Comparison of ENCODE assay signal across 26 mouse cellular contexts in the genomic region with DNA sequence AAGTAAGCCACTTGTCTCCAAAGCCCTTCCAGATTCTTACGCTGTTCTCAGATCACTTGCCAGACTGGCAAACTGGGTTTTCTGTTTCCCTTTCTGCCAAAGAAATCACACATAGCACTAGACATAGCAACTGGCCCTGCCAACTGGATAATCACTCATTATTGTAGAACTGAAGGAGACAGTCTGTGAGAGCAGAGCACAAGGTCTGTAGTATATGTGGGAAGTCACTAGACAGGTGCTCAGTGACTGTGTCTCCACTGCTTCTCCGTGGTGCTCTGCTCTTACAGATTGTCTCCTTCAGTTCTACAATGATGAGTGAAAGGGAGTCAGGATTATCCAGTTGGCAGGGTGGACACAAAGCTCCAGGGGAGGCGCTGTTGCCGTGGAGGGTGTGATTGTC. TPM values are rescaled to one million over a fixed set of nuclear protein-coding genes. Genes with fewer than 3 reads are reported as not detected.
DNase-seq lines count a peak whose midpoint lies in the region; ATAC-seq and TF ChIP-seq lines count a peak whose summit lies in the region.
"Had no signal": no experiment of that assay in that cellular context is flagged by ENCODE, and none has a peak within 500 bp of the region (broad histone marks: within the 10 kb centered on the region; RNA-seq: fewer than 3 reads in every experiment).

No protein-coding gene starts in this region.

- H3K9ac ChIP-seq in forebrain, postnatal 0 days = no peak overlapping the region
- no peak overlapping the region for H3K9ac ChIP-seq in forebrain, embryonic 14.5 days (ENCODE audit: low read length)
- H3K9ac ChIP-seq in kidney, embryonic 15.5 days = no peak overlapping the region

- peak; percentile 71 for ATAC-seq in forebrain, postnatal 0 days
- ATAC-seq in forebrain, embryonic 14.5 days = no peak
- no peak for ATAC-seq in kidney, embryonic 15.5 days (replicated peaks; ENCODE audit: low FRiP score)
- ATAC-seq: activated CD4-positive, CD25-positive, alpha-beta regulatory T cell, adult 4 months; CD4-positive, CD25-positive, alpha-beta regulatory T cell, adult 4 months; Patski had no signal

- DNase-seq in forebrain, postnatal 0 days = peak; percentile 44
- DNase-seq in forebrain, embryonic 14.5 days (ENCODE audit: low spot score) = no peak
- peak; percentile 76 for DNase-seq in heart, adult 11 months
- no peak for DNase-seq in heart, adult 8-10 months (ENCODE audit: low spot score)
- DNase-seq in layer of hippocampus, adult 2 months (ENCODE audit: low spot score in 2 of 2) = no peak
- no peak for DNase-seq in layer of hippocampus, postnatal 36 days
- DNase-seq in brain, embryonic 14.5 days (ENCODE audit: low read depth) = peak; percentile 19
- DNase-seq: adrenal gland, adult 2 months; adrenal gland, adult 8-10 months; adrenal gland, postnatal 10 days; adrenal gland, postnatal 14 days; adrenal gland, postnatal 25 days; adrenal gland, postnatal 36 days; B cell, adult 2 months; cerebellum, adult 11 months; cerebellum, adult 11-12 months; cerebellum, adult 18-20 months had no signal

- H3K27me3 ChIP-seq in forebrain, postnatal 0 days (ENCODE audit: insufficient read depth, low read length) = no peaks in the 10 kb centered on the region
- no peaks in the 10 kb centered on the region for H3K27me3 ChIP-seq in forebrain, embryonic 14.5 days (replicated peaks; ENCODE audit: control insufficient read depth, insufficient read depth, low read length)
- H3K27me3 ChIP-seq in kidney, embryonic 15.5 days = no peaks in the 10 kb centered on the region
- H3K27me3 ChIP-seq: CH12.LX had no signal

- no peak overlapping the region for H3K4me3 ChIP-seq in forebrain, postnatal 0 days (ENCODE audit: low read depth, low read length)
- H3K4me3 ChIP-seq in forebrain, embryonic 14.5 days (ENCODE audit: low read depth, low read length) = no peak overlapping the region
- H3K4me3 ChIP-seq in layer of hippocampus, adult 2 months = no peak overlapping the region
- H3K4me3 ChIP-seq in kidney, embryonic 15.5 days (replicated peaks) = no peak overlapping the region

- no peaks in the 10 kb centered on the region for H3K4me1 ChIP-seq in forebrain, postnatal 0 days (ENCODE audit: insufficient read depth)
- H3K4me1 ChIP-seq in forebrain, embryonic 14.5 days (ENCODE audit: control insufficient read depth, insufficient read depth, low read length) = no peaks in the 10 kb centered on the region
- no peaks in the 10 kb centered on the region for H3K4me1 ChIP-seq in kidney, embryonic 15.5 days

- no peak overlapping the region for H3K27ac ChIP-seq in forebrain, postnatal 0 days (ENCODE audit: low read depth, low read length)
- H3K27ac ChIP-seq in forebrain, embryonic 14.5 days (ENCODE audit: low read depth, low read length) = no peak overlapping the region
- H3K27ac ChIP-seq in layer of hippocampus, adult 2 months = no peak overlapping the region
- H3K27ac ChIP-seq in kidney, embryonic 15.5 days = no peak overlapping the region

- H3K4me2 ChIP-seq in forebrain, postnatal 0 days (ENCODE audit: low read depth) = no peak overlapping the region
- H3K4me2 ChIP-seq in forebrain, embryonic 14.5 days (ENCODE audit: low read length) = no peak overlapping the region
- no peak overlapping the region for H3K4me2 ChIP-seq in kidney, embryonic 15.5 days

- TF ChIP-seq CTCF in forebrain, postnatal 0 days (IDR thresholded peaks at IDR 0.05; ENCODE audit: low read depth) = no peak
- peak; percentile 43 for TF ChIP-seq CTCF in layer of hippocampus, adult 2 months (conservative IDR thresholded peaks at IDR 0.05)
- TF ChIP-seq CTCF in brain, embryonic 14.5 days (IDR thresholded peaks at IDR 0.05; ENCODE audit: borderline replicate concordance, extremely low read depth, insufficient read depth, insufficient read length) = no peak

- 64% methylated on average over 4 of the region's 4 CpGs for WGBS in forebrain, postnatal 0 days
- 77% methylated on average over 4 of the region's 4 CpGs for WGBS in forebrain, embryonic 14.5 days
- 86% methylated on average over 4 of the region's 4 CpGs for WGBS in kidney, embryonic 15.5 days

- 0 out of 2 replicates have a peak, but pooled peaks cover 2% of the 10 kb centered on the region for H3K9me3 ChIP-seq in forebrain, postnatal 0 days (ENCODE audit: low read length)
- no peaks in the 10 kb centered on the region for H3K9me3 ChIP-seq in forebrain, embryonic 14.5 days (replicated peaks; ENCODE audit: control insufficient read depth, low read length)
- no peaks in the 10 kb centered on the region for H3K9me3 ChIP-seq in kidney, embryonic 15.5 days (replicated peaks)

- TF ChIP-seq POLR2A in brain, embryonic 14.5 days (IDR thresholded peaks at IDR 0.05; ENCODE audit: borderline replicate concordance, extremely low read depth, insufficient read depth, insufficient read length, poor library complexity, severe bottlenecking) = no peak

- no peaks in the 10 kb centered on the region for H3K36me3 ChIP-seq in forebrain, postnatal 0 days (ENCODE audit: insufficient read depth)
- no peaks in the 10 kb centered on the region for H3K36me3 ChIP-seq in forebrain, embryonic 14.5 days (ENCODE audit: control insufficient read depth, insufficient read depth, low read length)
- no peaks in the 10 kb centered on the region for H3K36me3 ChIP-seq in kidney, embryonic 15.5 days
- H3K36me3 ChIP-seq: G1E had no signal

RNA-seq across cellular contexts. Expression of gene Rab12, which starts 33.2 kb away (rescaled TPM):
- 132 and 148 TPM in 2 replicates for total RNA-seq in forebrain, postnatal 0 days (2014; rRNA removed)
- 86.4 and 94.5 TPM in 2 replicates for polyA plus RNA-seq in forebrain, postnatal 0 days (2015; fragmentation: Nextera tagmentation; extraction: Ambion mirVana)
- 52.0 and 67.1 TPM in 2 replicates for polyA plus RNA-seq in forebrain, embryonic 14.5 days (2014; fragmentation: Nextera tagmentation; extraction: Ambion mirVana)
- total RNA-seq in heart, adult 8-10 months (2022) = 100 to 1,000 TPM; 219 to 237 (median 230) TPM
- total RNA-seq in layer of hippocampus, adult 2 months (2021) = 100 to 1,000 TPM; 111 to 112 TPM
- 100 to 1,000 TPM; 103 to 108 TPM for total RNA-seq in layer of hippocampus, postnatal 36 days (2021)
- polyA plus RNA-seq in brain, embryonic 14.5 days (2012; rRNA removed) = 98.7 and 107 TPM in 2 replicates
- 41.3 and 44.1 TPM in 2 replicates for polyA plus RNA-seq in kidney, embryonic 15.5 days (2015; fragmentation: Nextera tagmentation; extraction: Ambion mirVana)

RNA-seq across cellular contexts. Expression of gene Themis3, which starts 41.7 kb away (rescaled TPM):
- 0.08 TPM in 1 of 2 replicates, not detected in the other for total RNA-seq in forebrain, postnatal 0 days (2014; rRNA removed)
- not detected in 2 replicates for polyA plus RNA-seq in forebrain, postnatal 0 days (2015; fragmentation: Nextera tagmentation; extraction: Ambion mirVana)
- not detected in 2 replicates for polyA plus RNA-seq in forebrain, embryonic 14.5 days (2014; fragmentation: Nextera tagmentation; extraction: Ambion mirVana)
- not detected for total RNA-seq in heart, adult 8-10 months (2022)
- total RNA-seq in layer of hippocampus, adult 2 months (2021) = not detected
- total RNA-seq in layer of hippocampus, postnatal 36 days (2021) = not detected
- polyA plus RNA-seq in brain, embryonic 14.5 days (2012; rRNA removed) = not detected in 2 replicates
- polyA plus RNA-seq in kidney, embryonic 15.5 days (2015; fragmentation: Nextera tagmentation; extraction: Ambion mirVana) = 0.05 TPM in 1 of 2 replicates, not detected in the other
- total RNA-seq: adrenal gland, adult 18-20 months; adrenal gland, adult 2 months; adrenal gland, adult 8-10 months; adrenal gland, postnatal 14 days; adrenal gland, postnatal 25 days; adrenal gland, postnatal 36 days; CH12.LX; G1E; MEL had no signal
- polyA plus RNA-seq: activated CD4-positive, CD25-positive, alpha-beta regulatory T cell, adult 4 months; adrenal gland, adult 2 months; C2C12; CD4-positive, CD25-positive, alpha-beta regulatory T cell, adult 4 months; G1E; Patski had no signal

Comparison
In these comparisons a context has a peak if more than half of its experiments do, and no peak if none do; other contexts are left out.
1. DNase-seq: peak in forebrain, postnatal 0 days (single experiment), heart, adult 11 months (single experiment) and brain, embryonic 14.5 days (single experiment); none in forebrain, embryonic 14.5 days (single experiment), heart, adult 8-10 months (single experiment), layer of hippocampus, adult 2 months (0 of 2) and layer of hippocampus, postnatal 36 days (0 of 2).